ENCODE assay signal across 47 mouse cellular contexts in the genomic region with DNA sequence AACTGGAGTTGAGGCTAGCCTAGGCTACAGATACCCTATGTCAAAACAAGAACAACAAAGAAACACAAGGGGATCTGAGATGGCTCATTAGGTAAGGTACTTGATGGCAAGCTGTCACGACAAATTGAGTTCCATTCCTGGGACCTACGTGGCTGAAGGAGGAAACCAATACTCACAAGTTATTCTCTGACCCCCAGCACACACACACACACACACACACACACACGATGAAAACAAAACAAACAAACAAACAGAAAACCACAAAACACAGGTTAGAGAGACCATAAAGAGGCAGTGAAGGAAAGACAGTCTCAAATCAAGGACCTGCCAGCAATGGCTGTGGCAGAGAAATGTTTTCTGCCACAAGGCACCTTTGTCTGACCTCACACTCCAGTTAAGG. TPM values are rescaled to one million over a fixed set of nuclear protein-coding genes. Genes with fewer than 3 reads are reported as not detected.
"Had no signal": no experiment of that assay in that cellular context is flagged by ENCODE, and none has a peak within 500 bp of the region (broad histone marks: within the 10 kb centered on the region; RNA-seq: fewer than 3 reads in every experiment).

A gene (plus strand): TSS at position 301 of the 400 bp plus-strand sequence.

- H3K4me1 ChIP-seq: limb, embryonic 10.5 days; limb, embryonic 12.5 days; limb, embryonic 13.5 days; limb, embryonic 15.5 days; liver, embryonic 12.5 days; liver, embryonic 13.5 days; liver, embryonic 15.5 days; lung, embryonic 15.5 days; midbrain, embryonic 10.5 days; midbrain, embryonic 12.5 days; midbrain, embryonic 13.5 days; midbrain, embryonic 15.5 days had no signal

- H3K9ac ChIP-seq: limb, embryonic 12.5 days; limb, embryonic 13.5 days; limb, embryonic 15.5 days; liver, embryonic 12.5 days; liver, embryonic 13.5 days; liver, embryonic 14.5 days; liver, embryonic 15.5 days; liver, postnatal 0 days; lung, embryonic 14.5 days; lung, embryonic 15.5 days; midbrain, embryonic 12.5 days; midbrain, embryonic 13.5 days; midbrain, embryonic 15.5 days had no signal

- H3K4me3 ChIP-seq: left cerebral cortex, adult 2 months; limb, embryonic 10.5 days; limb, embryonic 12.5 days; limb, embryonic 13.5 days; limb, embryonic 15.5 days; liver, embryonic 12.5 days; liver, embryonic 13.5 days; liver, embryonic 15.5 days; lung, embryonic 15.5 days; midbrain, embryonic 10.5 days; midbrain, embryonic 12.5 days; midbrain, embryonic 13.5 days; midbrain, embryonic 15.5 days; myocyte had no signal

- H3K9me3 ChIP-seq: limb, embryonic 10.5 days; limb, embryonic 13.5 days; limb, embryonic 15.5 days; liver, embryonic 12.5 days; liver, embryonic 13.5 days; liver, embryonic 15.5 days; lung, embryonic 15.5 days; midbrain, embryonic 12.5 days; midbrain, embryonic 13.5 days; midbrain, embryonic 15.5 days had no signal

- H3K27me3 ChIP-seq: limb, embryonic 12.5 days; limb, embryonic 13.5 days; limb, embryonic 15.5 days; liver, embryonic 13.5 days; liver, embryonic 15.5 days; lung, embryonic 15.5 days; midbrain, embryonic 12.5 days; midbrain, embryonic 13.5 days; midbrain, embryonic 15.5 days had no signal

- H3K36me3 ChIP-seq: limb, embryonic 10.5 days; limb, embryonic 12.5 days; limb, embryonic 13.5 days; limb, embryonic 15.5 days; liver, embryonic 12.5 days; liver, embryonic 13.5 days; liver, embryonic 15.5 days; lung, embryonic 15.5 days; midbrain, embryonic 10.5 days; midbrain, embryonic 12.5 days; midbrain, embryonic 13.5 days; midbrain, embryonic 15.5 days had no signal

- H3K4me2 ChIP-seq: limb, embryonic 12.5 days; limb, embryonic 13.5 days; limb, embryonic 15.5 days; liver, embryonic 11.5 days; liver, embryonic 12.5 days; liver, embryonic 13.5 days; liver, embryonic 15.5 days; lung, embryonic 14.5 days; lung, embryonic 15.5 days; midbrain, embryonic 11.5 days; midbrain, embryonic 12.5 days; midbrain, embryonic 13.5 days; midbrain, embryonic 15.5 days had no signal

- DNase-seq: left cerebral cortex, postnatal 4 days; liver; liver, embryonic 13.5 days; liver, postnatal 0 days; lung, adult 18-20 months; lung, adult 2 months; lung, embryonic 14.5 days; lung, postnatal 10 days; lung, postnatal 14 days; lung, postnatal 36 days; lung, postnatal 4 days; midbrain, embryonic 14.5 days had no signal

- H3K27ac ChIP-seq: left cerebral cortex, adult 2 months; limb, embryonic 10.5 days; limb, embryonic 12.5 days; limb, embryonic 13.5 days; limb, embryonic 15.5 days; liver, embryonic 12.5 days; liver, embryonic 13.5 days; liver, embryonic 14.5 days; liver, embryonic 15.5 days; lung, embryonic 15.5 days; macrophage; midbrain, embryonic 10.5 days; midbrain, embryonic 12.5 days; midbrain, embryonic 13.5 days; midbrain, embryonic 15.5 days had no signal

- ATAC-seq: liver, embryonic 12.5 days; liver, postnatal 0 days; lung, postnatal 0 days; midbrain, embryonic 13.5 days; midbrain, embryonic 15.5 days; midbrain, embryonic 16.5 days had no signal

RNA-seq across cellular contexts. Expression of the gene that starts here (rescaled TPM):
- total RNA-seq: left cerebral cortex, adult 18-20 months; left cerebral cortex, adult 2 months; left cerebral cortex, adult 8-10 months; left cerebral cortex, postnatal 10 days; left cerebral cortex, postnatal 14 days; left cerebral cortex, postnatal 25 days; left cerebral cortex, postnatal 36 days; left cerebral cortex, postnatal 4 days; liver, adult 2 months; megakaryocyte progenitor cell, adult 5-6 weeks; megakaryocyte-erythroid progenitor cell, adult 5-6 weeks; midbrain, postnatal 0 days; monocyte, adult 5-6 weeks had no signal
- polyA plus RNA-seq: limb, embryonic 10.5 days; limb, embryonic 11.5 days; limb, embryonic 12.5 days; limb, embryonic 13.5 days; limb, embryonic 14.5 days; limb, embryonic 15.5 days; liver, adult 2 months; liver, embryonic 11.5 days; liver, embryonic 12.5 days; liver, embryonic 13.5 days; liver, embryonic 14.5 days; liver, embryonic 15.5 days; liver, embryonic 16.5 days; liver, postnatal 0 days; lung, adult 2 months; lung, embryonic 14.5 days; lung, embryonic 15.5 days; lung, embryonic 16.5 days; lung, postnatal 0 days; macrophage; midbrain, embryonic 10.5 days; midbrain, embryonic 11.5 days; midbrain, embryonic 12.5 days; midbrain, embryonic 13.5 days; midbrain, embryonic 14.5 days; midbrain, embryonic 15.5 days; midbrain, embryonic 16.5 days; midbrain, postnatal 0 days; myocyte; neural tube, embryonic 11.5 days had no signal
